Mouse (Mus musculus) embryonic facial prominence, embryonic 15.5 days (tissue): ENCODE data around the gene Il17d. TPM values are rescaled to one million over a fixed set of nuclear protein-coding genes. Genes with fewer than 3 reads are reported as not detected.

Experiments used
- polyA plus RNA-seq: library from polyadenylated mRNA; unstranded; fragments of >200 nt; fragmentation: Nextera tagmentation; extraction: Ambion mirVana; gene quantifications from 2 replicates; pipeline ENCODE4 v1.2.1, GENCODE M21; 2015

The Il17d gene
- polyA plus RNA-seq, 1 experiment from 2014 or later = 5.9 TPM

Other genes starting within 250 kb of the Il17d start
- 38.5 and 47.8 TPM in 2 replicates for gene Cryl1, start 126.2 kb upstream of the Il17d start, polyA plus RNA-seq
- 19.1 and 19.8 TPM in 2 replicates for gene Ift88, start 100.7 kb upstream of the Il17d start, polyA plus RNA-seq
- gene Eef1akmt1, start 46.8 kb downstream of the Il17d start, polyA plus RNA-seq = 85.9 and 90.2 TPM in 2 replicates
- gene Xpo4, start 140.7 kb downstream of the Il17d start, polyA plus RNA-seq = 18.8 and 20.3 TPM in 2 replicates
- gene Gm49361, start 221.3 kb downstream of the Il17d start, polyA plus RNA-seq = not detected in 2 replicates
- 23.3 TPM in 2 replicates for gene Lats2, start 233.6 kb downstream of the Il17d start, polyA plus RNA-seq